Mouse (Mus musculus) frontal cortex, adult (tissue): ENCODE data around the gene Krt13.
A peak's percentile ranks its signal among the peaks of the same experiment; 100 is the strongest.

Experiments
- ATAC-seq: cut with Nextera tagmentation; 2 replicates; pipeline ENCODE4 v1.9.2; 2017; ENCODE audit warnings: mild to moderate bottlenecking, moderate library complexity, mixed read lengths; ENCODE audit not compliant: low TSS enrichment

The Krt13 gene

DNA sequence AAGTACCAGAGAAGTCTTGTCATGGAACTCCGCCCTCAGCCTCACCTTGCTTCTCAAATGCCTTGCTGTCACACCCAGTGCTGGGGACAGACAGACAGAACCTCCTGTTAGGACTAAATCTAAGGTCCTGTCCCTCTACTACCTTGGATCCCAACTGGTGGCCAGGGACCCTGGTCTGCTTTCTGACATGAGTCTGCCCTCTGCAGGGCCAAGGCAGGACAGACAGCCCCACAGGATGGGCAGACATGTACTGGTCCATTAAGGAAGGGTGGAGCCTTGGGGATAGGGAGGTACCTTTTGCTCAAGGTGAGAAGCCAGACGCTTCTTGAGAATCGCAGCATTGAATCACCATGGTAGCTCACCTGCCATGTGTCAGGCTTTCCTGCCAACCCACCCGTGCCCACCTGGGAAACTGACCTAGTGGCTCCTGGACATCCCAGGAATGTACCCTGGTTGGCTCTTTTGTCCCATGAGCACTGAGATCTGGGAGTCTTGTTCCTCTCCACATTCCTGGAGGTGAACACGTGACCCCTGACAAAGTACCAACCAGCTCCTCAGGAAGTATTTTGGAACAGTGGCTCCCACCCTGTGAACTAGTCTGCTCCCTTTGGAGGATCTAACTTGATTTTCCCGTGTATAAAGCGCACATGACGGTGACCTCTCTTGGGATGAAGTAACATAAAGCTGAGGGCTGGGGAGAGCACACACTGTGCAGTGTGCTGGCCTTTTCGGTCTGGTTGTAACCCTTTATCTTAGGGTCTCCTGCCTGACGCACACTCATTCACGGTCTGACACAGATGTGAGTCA lies 8.2 kb downstream of the Krt13 start:
- no peak for ATAC-seq

DNA sequence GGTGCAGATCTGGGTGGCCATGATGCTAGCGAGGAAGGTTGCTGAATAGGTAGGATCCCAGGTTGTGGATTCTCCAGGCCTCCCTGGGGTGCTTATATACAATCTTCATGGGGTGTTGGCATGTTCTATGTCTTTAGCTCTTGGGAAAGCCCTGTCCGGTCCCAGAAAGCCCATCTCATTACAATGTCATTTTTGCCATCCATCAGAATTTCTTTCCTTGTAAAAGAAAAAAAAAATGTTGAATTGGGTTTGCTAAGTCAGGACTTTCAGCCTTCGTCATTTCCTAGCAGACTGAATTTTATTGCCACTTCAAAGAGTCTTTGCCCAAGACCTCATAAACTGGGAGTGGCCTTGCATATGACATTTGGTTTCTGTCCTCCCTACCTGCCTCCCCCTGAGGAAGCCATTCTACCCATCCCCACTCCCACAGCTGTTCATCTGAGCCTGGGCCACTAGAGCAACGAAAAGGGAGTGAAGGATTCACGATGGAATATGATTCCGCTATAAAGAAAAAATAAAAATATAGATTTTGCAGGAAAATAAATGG lies 15.7 kb downstream of the Krt13 start, which contains the start of gene Krt36:
TSS of gene Krt36 (minus strand) at position 51 of the 547 bp plus-strand sequence.
- ATAC-seq = no peak

DNA sequence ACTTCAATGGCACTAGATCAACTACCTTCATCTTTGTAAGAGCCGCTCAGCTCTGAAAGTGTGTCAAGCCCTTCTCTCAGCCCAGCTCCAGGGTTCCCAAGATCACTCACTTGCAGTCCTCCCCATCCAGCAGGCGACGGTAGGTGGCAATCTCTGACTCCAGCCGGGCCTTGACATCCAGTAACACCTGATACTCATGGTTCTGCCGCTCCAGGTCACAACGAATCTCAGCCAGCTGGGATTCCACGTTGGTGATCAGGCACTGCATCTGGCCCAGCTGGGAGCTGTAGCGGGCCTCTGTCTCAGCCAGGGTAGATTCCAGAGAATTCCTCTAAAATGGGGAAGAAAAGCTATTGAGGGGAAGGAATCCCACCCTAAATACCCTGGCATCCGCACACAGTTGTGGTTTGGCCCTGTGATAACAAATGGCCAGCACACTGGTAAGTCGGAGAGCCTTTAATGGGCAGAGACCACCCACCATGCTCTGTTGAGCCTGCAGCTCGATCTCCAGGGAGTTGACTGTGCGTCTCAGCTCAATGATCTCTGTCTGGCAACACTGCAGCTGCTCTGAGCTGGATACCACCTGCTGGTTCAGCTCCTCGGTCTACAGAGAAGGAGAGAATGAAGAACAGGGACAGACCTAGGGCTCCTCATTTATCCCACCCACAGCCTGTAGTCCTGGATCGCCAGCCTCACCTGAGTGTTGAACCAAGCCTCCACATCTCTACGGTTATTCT lies 18.5 kb downstream of the Krt13 start:
- no peak for ATAC-seq

DNA sequence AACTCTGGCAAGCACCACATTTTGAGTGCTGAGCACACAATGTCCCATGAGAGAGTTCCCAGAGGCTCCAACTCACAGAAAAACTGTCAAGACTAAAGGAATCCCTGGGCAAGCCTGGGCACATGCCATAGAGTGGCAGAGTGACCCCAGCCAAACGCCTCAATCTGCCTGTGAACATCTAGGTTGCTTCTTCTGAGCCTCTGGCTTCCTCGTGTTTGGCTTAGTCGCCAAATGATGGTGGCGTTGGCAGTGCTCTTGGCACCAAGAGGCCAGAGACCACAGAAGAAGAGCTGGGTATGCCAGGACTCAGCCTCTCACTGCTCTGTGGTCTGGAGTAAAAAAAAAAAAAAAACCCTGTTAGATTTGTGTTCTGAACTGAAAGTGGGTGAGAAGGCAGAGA lies 21.0 kb downstream of the Krt13 start:
- no peak for ATAC-seq

DNA sequence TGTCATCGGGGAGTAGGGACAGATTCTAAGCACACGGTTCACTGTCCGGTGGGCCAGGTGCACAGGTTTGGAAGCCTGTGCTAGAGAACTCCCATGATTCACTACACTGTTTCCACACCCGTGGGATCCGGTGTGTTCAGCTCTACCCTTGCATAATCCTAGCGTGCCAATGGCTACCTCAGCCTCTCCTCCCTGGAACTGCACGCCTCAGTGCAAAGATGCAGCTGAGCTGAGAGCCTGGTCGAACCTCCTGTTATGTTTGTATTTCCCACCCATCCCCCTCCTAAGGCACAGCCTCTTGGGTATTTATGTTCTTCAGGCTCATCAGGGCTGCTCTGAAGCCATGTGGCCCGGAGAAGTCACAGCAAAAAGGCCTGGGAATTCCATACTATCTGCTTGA lies 23.5 kb downstream of the Krt13 start:
- ATAC-seq = no peak

DNA sequence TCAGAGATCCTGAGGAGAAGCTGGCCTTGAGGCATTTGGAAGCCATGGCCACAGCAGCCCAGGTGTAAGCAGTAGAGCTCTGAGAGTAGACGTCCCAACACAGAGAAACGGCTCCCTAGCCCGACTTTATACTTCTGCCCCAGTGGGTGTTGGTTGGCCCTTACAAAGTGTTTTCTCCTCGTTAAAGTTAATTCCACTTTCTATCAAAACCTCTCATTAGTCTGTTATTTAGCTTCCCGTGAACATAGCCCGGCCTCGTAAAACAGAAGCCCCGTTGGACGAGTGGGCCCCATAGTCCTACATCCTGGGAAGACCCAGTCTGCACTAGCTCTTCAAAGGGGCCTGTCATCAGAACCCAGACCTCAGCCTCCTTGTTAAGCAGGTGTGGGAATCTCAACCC lies 25.2 kb downstream of the Krt13 start, which contains the start of gene Krt35:
TSS of gene Krt35 (minus strand) at position 101 of the 400 bp plus-strand sequence.
- no peak for ATAC-seq

DNA sequence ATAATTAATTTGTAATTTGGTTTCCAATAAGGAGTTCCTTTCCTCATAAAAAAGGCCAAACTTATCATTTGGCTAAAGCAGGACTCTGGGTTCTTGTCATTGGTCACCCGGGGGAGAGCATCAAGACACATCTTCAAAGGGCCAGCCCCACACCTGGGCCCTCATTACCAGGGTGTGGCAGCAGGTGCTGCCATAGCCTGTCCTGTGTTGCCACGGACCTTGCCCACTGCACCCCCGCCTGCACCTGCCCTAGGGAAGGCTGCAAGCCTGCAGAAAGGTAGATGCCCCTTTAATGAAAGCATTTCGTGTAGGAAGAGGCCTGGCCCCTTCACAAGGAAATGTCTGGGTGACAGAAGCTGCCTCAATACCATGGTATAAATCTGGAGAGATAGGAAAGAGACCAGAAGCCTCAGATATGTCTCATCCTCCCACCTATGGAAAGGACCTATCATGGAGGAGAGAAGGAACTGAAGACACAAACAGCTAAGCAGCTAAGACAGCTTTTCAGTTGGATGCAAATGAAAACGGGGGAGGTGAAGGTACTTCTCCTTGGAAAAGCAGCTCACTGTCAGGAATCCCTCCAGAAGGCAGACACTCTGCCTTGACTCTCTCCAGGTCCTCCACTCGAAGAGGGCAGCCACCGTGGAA lies 32.9 kb downstream of the Krt13 start:
- peak; percentile 91 for ATAC-seq

DNA sequence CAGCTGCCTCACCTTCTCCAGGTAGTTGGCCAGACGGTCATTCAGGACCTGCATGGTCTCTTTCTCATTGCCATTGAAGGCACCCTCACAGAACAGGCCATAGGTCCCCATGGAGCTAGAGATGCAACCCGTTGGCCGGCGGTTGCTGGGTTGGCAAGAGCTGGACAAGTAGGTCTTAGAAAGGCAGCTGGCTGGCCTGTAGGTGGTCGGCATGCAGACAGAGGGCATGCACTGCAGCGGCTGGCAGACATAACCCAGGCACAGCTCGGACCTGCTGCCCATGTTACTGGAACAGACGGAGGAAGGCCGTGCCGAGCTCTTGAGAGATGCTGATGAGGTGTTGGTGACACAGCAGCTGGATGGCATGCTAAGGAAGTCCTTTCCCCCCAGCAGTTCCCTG lies 33.5 kb downstream of the Krt13 start, which contains the start of gene Krt32:
TSS of gene Krt32 (minus strand) at position 366 of the 400 bp plus-strand sequence.
- no peak for ATAC-seq

DNA sequence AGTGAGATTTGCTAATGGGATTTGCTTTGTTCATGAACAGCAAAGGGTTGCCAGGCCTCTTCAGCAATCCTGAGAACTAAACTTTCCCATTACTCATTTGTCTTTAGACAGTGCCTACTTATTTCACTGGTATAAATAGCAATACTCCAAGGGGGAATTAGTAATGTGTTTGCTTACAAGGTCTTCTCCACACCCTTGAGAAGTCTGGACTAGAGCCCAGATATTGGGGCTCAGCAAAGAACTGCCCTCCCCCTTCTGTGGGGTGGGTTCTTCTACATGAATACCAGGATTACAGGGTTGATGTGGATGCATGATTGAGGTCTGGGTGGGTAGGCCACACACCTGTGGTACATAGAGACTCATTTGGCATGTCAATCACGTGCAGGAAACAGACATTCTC lies 47.5 kb downstream of the Krt13 start:
- no peak for ATAC-seq
